Mouse (Mus musculus): ENCODE measurements around the gene Ngfr. TPM values are rescaled to one million over a fixed set of nuclear protein-coding genes. Genes with fewer than 3 reads are reported as not detected.

Ngfr gene
- total RNA-seq, 2 experiments from 2014 or later: 0.91 to 1.3 TPM

- no peak for DNase-seq
These were observed 22.2 kb downstream of the Ngfr start for GRCm38 (mm10) chr11:95565327-95565726.

GRCm38 (mm10) chr11:95563849-95564248 is 23.7 kb downstream of the Ngfr start:
- DNase-seq: no peak

GRCm38 (mm10) chr11:95560773-95561172 is 26.8 kb downstream of the Ngfr start:
- DNase-seq: no peak

- no peak for DNase-seq
These were observed 27.8 kb downstream of the Ngfr start for GRCm38 (mm10) chr11:95559761-95560160.

GRCm38 (mm10) chr11:95557719-95558118 is 29.8 kb downstream of the Ngfr start:
- DNase-seq: no peak

- DNase-seq: no peak
These were observed 30.5 kb downstream of the Ngfr start for GRCm38 (mm10) chr11:95557032-95557431.

GRCm38 (mm10) chr11:95555279-95555678 is 32.3 kb downstream of the Ngfr start:
- DNase-seq: no peak

GRCm38 (mm10) chr11:95550301-95551021 is 37.1 kb downstream of the Ngfr start:
- no peak for DNase-seq

- DNase-seq: no peak
These were observed 41.3 kb downstream of the Ngfr start for GRCm38 (mm10) chr11:95546021-95546782.

- DNase-seq: no peak
These were observed 42.8 kb downstream of the Ngfr start for GRCm38 (mm10) chr11:95544546-95545327.

- no peak for DNase-seq
These were observed 46.7 kb downstream of the Ngfr start for GRCm38 (mm10) chr11:95540637-95541385.

- no peak for DNase-seq
These were observed 49.0 kb downstream of the Ngfr start for GRCm38 (mm10) chr11:95538378-95539104.

- peak; percentile 83 to 85 for DNase-seq
These were observed 53.9 kb downstream of the Ngfr start for GRCm38 (mm10) chr11:95533484-95534160.

GRCm38 (mm10) chr11:95532353-95533072 is 55.0 kb downstream of the Ngfr start:
- DNase-seq: no peak

GRCm38 (mm10) chr11:95528231-95528630 is 59.3 kb downstream of the Ngfr start:
- DNase-seq: no peak

GRCm38 (mm10) chr11:95527307-95527706 is 60.2 kb downstream of the Ngfr start:
- DNase-seq: no peak

- peak; percentile 75 to 76 for DNase-seq
These were observed 66.0 kb downstream of the Ngfr start for GRCm38 (mm10) chr11:95521563-95521962.

GRCm38 (mm10) chr11:95520456-95521072 is 67.0 kb downstream of the Ngfr start:
- peak; percentile 81 to 85 for DNase-seq

- DNase-seq: no peak
These were observed 67.5 kb downstream of the Ngfr start for GRCm38 (mm10) chr11:95519996-95520395.

- no peak for DNase-seq
These were observed 68.2 kb downstream of the Ngfr start for GRCm38 (mm10) chr11:95519299-95519698.
